Mouse (Mus musculus): ENCODE measurements around the gene Gnb1. TPM values are rescaled to one million over a fixed set of nuclear protein-coding genes. Genes with fewer than 3 reads are reported as not detected.

Gnb1 gene
- polyA plus RNA-seq (2021), result 287 TPM

GRCm38 (mm10) chr4:155490990-155491504, at the start of gene Gnb1:
TSS of gene Gnb1 (plus strand) at chr4:155491361.
- no peak for DNase-seq (ENCODE audit: low read depth, low spot score)
- ChIA-PET CTCF (no interaction called here), POLR2A (no interaction called here)
- in situ Hi-C loops (cut with MboI; ENCODE audit: low pct_unique_long_range_greater_than_20kb), result no loop called here
- no peak for TF ChIP-seq CTCF (IDR thresholded peaks at IDR 0.05)
- ATAC-seq, result no peak
- H3K27me3 ChIP-seq, result no peaks in the 10 kb centered on the region

GRCm38 (mm10) chr4:155442808-155443207, 48.4 kb upstream of the Gnb1 start:
- H3K27me3 ChIP-seq, result no peaks in the 10 kb centered on the region
- ChIA-PET POLR2A (no interaction called here), CTCF (interaction anchor here (1.0 kb wide), 1 partner anchor 10 kb away, joined by 3 read pairs; no protein-coding TSS in a partner anchor)
- in situ Hi-C loops (cut with MboI; ENCODE audit: low pct_unique_long_range_greater_than_20kb), result no loop called here
- no peak for TF ChIP-seq CTCF (IDR thresholded peaks at IDR 0.05)
- ATAC-seq (no peak), DNase-seq (ENCODE audit: low read depth, low spot score) (no peak)

DNA sequence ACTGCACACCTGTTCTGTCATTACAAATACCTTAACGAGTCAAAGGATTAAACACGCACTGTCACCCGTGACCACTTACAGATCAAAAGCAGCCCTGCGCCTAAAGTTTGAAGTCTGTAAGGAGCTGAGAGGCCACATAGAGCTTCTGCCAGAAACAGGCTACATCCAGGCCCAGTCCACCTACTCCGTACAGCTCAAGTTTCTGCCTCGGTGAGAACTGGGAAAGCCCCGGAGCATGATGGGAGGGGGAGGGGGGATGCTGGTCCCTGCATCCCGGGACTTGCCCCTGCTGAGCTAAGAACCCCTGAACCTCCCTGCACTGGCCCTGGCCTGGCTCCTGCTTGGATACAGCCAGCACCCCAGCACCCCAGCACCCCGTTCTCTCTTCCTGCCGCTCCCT, 39.6 kb upstream of the Gnb1 start:
- no peak for DNase-seq (ENCODE audit: low read depth, low spot score)

GRCm38 (mm10) chr4:155458575-155458974, 32.6 kb upstream of the Gnb1 start:
- DNase-seq (ENCODE audit: low read depth, low spot score), result no peak
- no peak for ATAC-seq
- in situ Hi-C loops (cut with MboI; ENCODE audit: low pct_unique_long_range_greater_than_20kb), result no loop called here
- ChIA-PET CTCF (no interaction called here), POLR2A (no interaction called here)
- no peaks in the 10 kb centered on the region for H3K27me3 ChIP-seq
- no peak for TF ChIP-seq CTCF (IDR thresholded peaks at IDR 0.05)

More for the DNA sequence above, 39.6 kb upstream of the Gnb1 start:
- ATAC-seq, result no peak
- H3K27me3 ChIP-seq, result no peaks in the 10 kb centered on the region
- CTCF ChIA-PET, result no interaction called here
- in situ Hi-C loops (cut with MboI; ENCODE audit: low pct_unique_long_range_greater_than_20kb), result no loop called here
- TF ChIP-seq CTCF (IDR thresholded peaks at IDR 0.05), result no peak
- POLR2A ChIA-PET, result no interaction called here

GRCm38 (mm10) chr4:155463050-155463449, 28.1 kb upstream of the Gnb1 start:
- no peaks in the 10 kb centered on the region for H3K27me3 ChIP-seq

DNA sequence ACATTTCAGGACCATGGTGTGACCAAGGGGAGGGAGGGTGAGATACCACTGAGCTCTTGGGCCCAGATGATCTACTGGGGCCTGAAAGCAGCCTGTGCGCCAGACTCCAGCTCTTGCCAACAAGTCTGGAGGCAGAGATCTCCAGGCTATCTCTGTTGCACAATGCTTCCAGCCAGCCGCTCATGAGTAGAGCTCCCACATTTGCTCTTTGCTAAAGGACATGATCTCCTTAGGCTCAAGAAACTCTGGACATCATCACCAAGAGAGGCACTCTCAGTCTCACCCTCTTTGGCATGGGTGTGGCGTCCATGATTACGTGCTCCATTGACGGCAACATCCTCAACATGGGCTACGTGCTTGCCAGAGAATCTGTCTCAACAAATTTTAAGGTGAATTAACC, 27.6 kb upstream of the Gnb1 start:
- TF ChIP-seq CTCF (IDR thresholded peaks at IDR 0.05), result no peak
- H3K27me3 ChIP-seq, result no peaks in the 10 kb centered on the region
- DNase-seq (ENCODE audit: low read depth, low spot score) (no peak), ATAC-seq (no peak)
- ChIA-PET CTCF (no interaction called here), POLR2A (no interaction called here)
- in situ Hi-C loops (cut with MboI; ENCODE audit: low pct_unique_long_range_greater_than_20kb), result loop anchor here (10.0 kb wide), 1 partner anchor 89 kb away; no protein-coding TSS in a partner anchor

More at GRCm38 (mm10) chr4:155463050-155463449, 28.1 kb upstream of the Gnb1 start:
- ChIA-PET CTCF (no interaction called here), POLR2A (no interaction called here)
- no peak for TF ChIP-seq CTCF (IDR thresholded peaks at IDR 0.05)
- DNase-seq (ENCODE audit: low read depth, low spot score), result no peak
- in situ Hi-C loops (cut with MboI; ENCODE audit: low pct_unique_long_range_greater_than_20kb), result loop anchor here (10.0 kb wide), 1 partner anchor 88 kb away; no protein-coding TSS in a partner anchor
- ATAC-seq, result no peak

GRCm38 (mm10) chr4:155464061-155464460, 27.1 kb upstream of the Gnb1 start:
- DNase-seq (ENCODE audit: low read depth, low spot score), result no peak
- ChIA-PET CTCF (no interaction called here), POLR2A (no interaction called here)
- no peak for TF ChIP-seq CTCF (IDR thresholded peaks at IDR 0.05)
- no peaks in the 10 kb centered on the region for H3K27me3 ChIP-seq
- ATAC-seq, result no peak
- in situ Hi-C loops (cut with MboI; ENCODE audit: low pct_unique_long_range_greater_than_20kb), result loop anchor here (10.0 kb wide), 1 partner anchor 89 kb away; no protein-coding TSS in a partner anchor

DNA sequence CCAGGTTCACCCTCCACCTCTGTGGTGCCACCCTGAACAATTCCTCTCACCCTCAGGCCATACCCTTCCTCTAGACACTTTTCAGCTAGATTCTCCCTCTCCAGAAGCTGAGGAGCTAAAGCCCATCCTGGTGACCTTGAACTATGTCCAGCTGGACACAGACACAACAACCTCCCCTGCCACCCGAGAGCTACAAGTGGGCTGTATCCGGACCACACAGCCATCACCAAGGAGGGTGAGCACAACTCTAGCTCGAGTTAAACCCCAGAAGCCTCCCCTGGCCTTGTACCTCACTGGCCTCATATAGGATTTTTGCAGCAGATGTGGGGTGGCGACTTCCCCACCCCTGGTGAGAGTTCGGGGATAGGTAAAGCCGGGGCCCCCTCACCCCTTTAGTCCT, 25.6 kb upstream of the Gnb1 start:
- DNase-seq (ENCODE audit: low read depth, low spot score) (no peak), ATAC-seq (no peak)
- H3K27me3 ChIP-seq, result no peaks in the 10 kb centered on the region
- CTCF ChIA-PET, result no interaction called here
- no peak for TF ChIP-seq CTCF (IDR thresholded peaks at IDR 0.05)
- in situ Hi-C loops (cut with MboI; ENCODE audit: low pct_unique_long_range_greater_than_20kb), result loop anchor here (10.0 kb wide), 1 partner anchor 91 kb away; no protein-coding TSS in a partner anchor
- POLR2A ChIA-PET, result interaction anchor here (0.5 kb wide), 1 partner anchor 93 kb away, joined by 3 read pairs; no protein-coding TSS in a partner anchor

GRCm38 (mm10) chr4:155466080-155466479, 25.1 kb upstream of the Gnb1 start:
- no peak for ATAC-seq
- POLR2A ChIA-PET, result no interaction called here
- no peak for DNase-seq (ENCODE audit: low read depth, low spot score)
- no peak for TF ChIP-seq CTCF (IDR thresholded peaks at IDR 0.05)
- H3K27me3 ChIP-seq, result no peaks in the 10 kb centered on the region
- in situ Hi-C loops (cut with MboI; ENCODE audit: low pct_unique_long_range_greater_than_20kb), result loop anchor here (10.0 kb wide), 1 partner anchor 91 kb away; no protein-coding TSS in a partner anchor
- CTCF ChIA-PET, result no interaction called here

GRCm38 (mm10) chr4:155467237-155468010, 23.7 kb upstream of the Gnb1 start:
- DNase-seq (ENCODE audit: low read depth, low spot score), result no peak
- ChIA-PET CTCF (no interaction called here), POLR2A (no interaction called here)
- in situ Hi-C loops (cut with MboI; ENCODE audit: low pct_unique_long_range_greater_than_20kb), result loop anchor here (10.0 kb wide), 1 partner anchor 93 kb away; no protein-coding TSS in a partner anchor
- ATAC-seq, result no peak
- H3K27me3 ChIP-seq, result no peaks in the 10 kb centered on the region
- TF ChIP-seq CTCF (IDR thresholded peaks at IDR 0.05), result no peak

DNA sequence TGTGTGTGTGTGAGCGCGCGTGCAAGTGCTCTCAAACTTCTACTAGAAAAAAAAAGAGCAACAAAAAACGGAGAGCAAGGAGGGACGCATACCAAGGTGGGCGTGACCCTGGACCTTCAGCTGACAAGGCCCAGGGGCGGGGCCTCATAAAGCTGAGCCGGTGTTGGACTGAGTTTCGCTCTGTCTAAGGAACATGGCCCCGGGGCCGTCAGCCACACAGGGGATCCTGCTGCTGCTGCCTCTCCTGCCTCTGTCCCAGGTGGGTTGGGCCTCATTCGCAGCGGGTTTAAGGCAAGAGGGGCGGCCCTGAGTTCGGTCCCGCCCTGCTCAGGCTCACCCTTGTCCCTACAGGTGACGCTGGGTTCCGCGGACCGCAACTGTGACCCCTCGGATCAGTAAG, 22.2 kb upstream of the Gnb1 start, which contains the start of gene Tmem52:
Gene Tmem52, plus strand, starts transcription at position 163 of the 400 bp plus-strand sequence.
- H3K27me3 ChIP-seq, result no peaks in the 10 kb centered on the region
- CTCF ChIA-PET, result no interaction called here
- POLR2A ChIA-PET, result no interaction called here
- DNase-seq (ENCODE audit: low read depth, low spot score) (no peak), ATAC-seq (no peak)
- in situ Hi-C loops (cut with MboI; ENCODE audit: low pct_unique_long_range_greater_than_20kb), result loop anchor here (10.0 kb wide), 1 partner anchor 94 kb away; no protein-coding TSS in a partner anchor
- no peak for TF ChIP-seq CTCF (IDR thresholded peaks at IDR 0.05)

All from Patski (cell line).